In genomic region chr13:109732655-109733376, GRCm38 (mm10) we compare ENCODE assay signal across 13 mouse cellular contexts.
"Had no signal": no experiment of that assay in that cellular context is flagged by ENCODE, and none has a peak within 500 bp of the region (broad histone marks: within the 10 kb centered on the region; RNA-seq: fewer than 3 reads in every experiment).

No protein-coding gene starts in this region.

- H3K4me3 ChIP-seq: liver, embryonic 13.5 days; lung, embryonic 15.5 days; megakaryocyte, embryonic 14.5 days; myocyte had no signal

- H3K4me2 ChIP-seq: liver, embryonic 13.5 days; lung, embryonic 15.5 days; midbrain, embryonic 11.5 days had no signal

- H3K36me3 ChIP-seq: liver, embryonic 13.5 days; lung, embryonic 15.5 days had no signal

- H3K9ac ChIP-seq: liver, embryonic 13.5 days; lung, embryonic 15.5 days had no signal

- H3K9me3 ChIP-seq: liver, embryonic 13.5 days; lung, embryonic 15.5 days; megakaryocyte, embryonic 14.5 days had no signal

- DNase-seq: kidney, postnatal 10 days; kidney, postnatal 36 days; liver, embryonic 13.5 days; lung, postnatal 10 days; lung, postnatal 36 days; midbrain, embryonic 14.5 days; thymus, adult 18-20 months; thymus, postnatal 36 days had no signal

- H3K27me3 ChIP-seq: liver, embryonic 13.5 days; lung, embryonic 15.5 days; megakaryocyte, embryonic 14.5 days had no signal

- H3K27ac ChIP-seq: liver, embryonic 13.5 days; lung, embryonic 15.5 days had no signal

- ATAC-seq: inflammation-experienced regulatory T-cells, adult 6 months had no signal

- H3K4me1 ChIP-seq: liver, embryonic 13.5 days; lung, embryonic 15.5 days; megakaryocyte, embryonic 14.5 days had no signal
